Mouse (Mus musculus) bone marrow, adult 2 months (tissue): ENCODE measurements at regions not wholly inside any gene's neighbourhood (a gene's known extent, or its start where the extent isn't known, plus 50 kb on each side); places are given as distances from the start of the nearest gene placed in this dataset.

Source experiments
- CTCF ChIP-seq: fragments of 200-500 bp; IDR thresholded peaks from 2 replicates; pipeline ENCODE4 v1.5.1; 2011; ENCODE audit warnings: low read length, control low read depth; ENCODE audit not compliant: control insufficient read depth, insufficient read depth
- POLR2A ChIP-seq: fragments of 200-500 bp; IDR thresholded peaks from 2 replicates; pipeline ENCODE4 v1.6.1; 2011; ENCODE audit warnings: low read depth, mild to moderate bottlenecking, control low read depth, low read length, borderline replicate concordance; ENCODE audit not compliant: control insufficient read depth

DNA sequence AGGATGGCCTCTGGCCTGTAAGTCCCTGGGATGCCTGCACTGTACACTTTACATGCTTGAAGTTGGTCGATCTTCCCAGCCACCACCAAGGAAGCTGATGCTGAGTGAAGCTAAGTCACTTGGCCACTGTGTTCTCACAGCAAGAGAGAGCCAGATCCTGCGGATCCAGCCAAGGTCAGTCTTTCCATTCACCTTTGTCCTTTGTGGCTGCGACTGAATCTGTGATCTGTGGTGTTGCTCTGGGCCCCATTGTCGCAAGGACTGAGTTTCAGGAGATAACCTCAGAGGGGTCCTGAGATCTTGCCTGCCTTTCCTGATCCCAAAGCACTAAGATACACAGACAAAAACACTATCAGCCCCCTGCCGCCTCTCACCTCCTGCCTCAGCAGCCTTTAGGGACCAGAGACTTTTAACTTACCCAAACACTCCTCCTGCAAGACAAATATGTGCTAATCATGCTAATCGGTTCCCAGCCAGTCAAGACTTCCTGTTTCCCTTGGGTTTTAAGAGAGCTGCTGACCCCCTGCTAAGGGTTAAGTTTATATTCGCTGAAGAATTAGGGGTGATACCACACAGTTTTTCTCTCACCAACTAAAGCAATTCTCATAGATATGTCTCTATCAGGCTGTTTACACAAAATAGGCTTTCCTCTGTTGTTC, 202.7 kb downstream of the Mreg start:
- TF ChIP-seq POLR2A (no peak), CTCF (no peak)
